Mouse (Mus musculus) heart, embryonic 11.5 days (tissue): ENCODE measurements around the gene Acmsd. TPM values are rescaled to one million over a fixed set of nuclear protein-coding genes. Genes with fewer than 3 reads are reported as not detected.

Experiments
- ATAC-seq: fragments of 200-750 bp; cut with Nextera tagmentation; replicated peaks from 2 replicates; pipeline ENCODE4 v1.8.0; 2017; ENCODE audit warnings: moderate library complexity; ENCODE audit not compliant: insufficient number of reproducible peaks, low FRiP score, low TSS enrichment
- H3K27ac ChIP-seq: fragments of 300-500 bp; sonication (generic); 2 replicates; pipeline ENCODE4 v1.5.1; 2014; ENCODE audit warnings: mild to moderate bottlenecking, low read depth, low read length
- H3K27me3 ChIP-seq: fragments of 300-500 bp; sonication (generic); 2 replicates; pipeline ENCODE4 v1.6.1; 2014; ENCODE audit warnings: mild to moderate bottlenecking, low read length, mixed read lengths; ENCODE audit not compliant: control insufficient read depth, insufficient read depth
- H3K36me3 ChIP-seq: fragments of 300-500 bp; sonication (generic); 2 replicates; pipeline ENCODE4 v1.6.1; 2014; ENCODE audit warnings: mild to moderate bottlenecking, low read length, moderate library complexity, mixed read lengths; ENCODE audit not compliant: control insufficient read depth, insufficient read depth
- H3K4me1 ChIP-seq: fragments of 300-500 bp; sonication (generic); 2 replicates; pipeline ENCODE4 v1.6.1; 2014; ENCODE audit warnings: low read length; ENCODE audit not compliant: control insufficient read depth, insufficient read depth
- H3K4me2 ChIP-seq: fragments of 300-500 bp; sonication (generic); 2 replicates; pipeline ENCODE4 v1.6.1; 2014; ENCODE audit warnings: mild to moderate bottlenecking, moderate library complexity
- H3K4me3 ChIP-seq: fragments of 300-500 bp; sonication (generic); 2 replicates; pipeline ENCODE4 v1.5.1; 2014; ENCODE audit warnings: low read depth, low read length
- H3K9ac ChIP-seq: fragments of 300-500 bp; sonication (generic); 2 replicates; pipeline ENCODE4 v1.6.1; 2014; ENCODE audit warnings: mild to moderate bottlenecking, low read depth, low read length, moderate library complexity
- H3K9me3 ChIP-seq: fragments of 300-500 bp; sonication (generic); replicated peaks from 2 replicates; pipeline ENCODE4 v1.6.1; 2016; ENCODE audit warnings: low read length; ENCODE audit not compliant: control insufficient read depth
- WGBS: fragments of 180-500 bp; shearing (Covaris S2); extraction: QIAGEN DNeasy Blood & Tissue Kit; methylation state at CpG from one replicate; pipeline ENCODE4 v1.1.7; 2014; ENCODE audit not compliant: insufficient replicate concordance; 5-methylcytosine and 5-hydroxymethylcytosine counted together
- polyA plus RNA-seq: library from polyadenylated mRNA; unstranded; fragments of >200 nt; fragmentation: Nextera tagmentation; extraction: Ambion mirVana; gene quantifications from 2 replicates; pipeline ENCODE4 v1.2.1, GENCODE M21; 2014

Gene Acmsd
- polyA plus RNA-seq, 1 experiment from 2014 or later = 0.86 TPM

GRCm38 (mm10) chr1:127766741-127767140 lies 37.5 kb downstream of the Acmsd start:
- Histone ChIP-seq H3K4me3 (no peak overlapping the region), H3K27me3 (no peaks in the 10 kb centered on the region), H3K27ac (no peak overlapping the region), H3K36me3 (no peaks in the 10 kb centered on the region), H3K9ac (no peak overlapping the region), H3K9me3 (no peaks in the 10 kb centered on the region), H3K4me2 (no peak overlapping the region), H3K4me1 (no peaks in the 10 kb centered on the region)
- ATAC-seq = no peak
- WGBS = 83% methylated on average over 2 of the region's 2 CpGs

- H3K27me3 ChIP-seq = no peaks in the 10 kb centered on the region
- peak overlapping the region; percentile 87 for H3K4me2 ChIP-seq
- peak; percentile 1; the same call in 1 of the 2 replicates for ATAC-seq
- H3K9me3 ChIP-seq = no peaks in the 10 kb centered on the region
- WGBS = under 1% methylated on average over 14 of the region's 14 CpGs
- H3K9ac ChIP-seq = peak overlapping the region; percentile 76
- H3K4me3 ChIP-seq = peak overlapping the region; percentile 64
- peaks cover 10% of the 10 kb centered on the region; the same call in 1 of the 2 replicates for H3K4me1 ChIP-seq
- peak overlapping the region; percentile 96 for H3K27ac ChIP-seq
- H3K36me3 ChIP-seq = no peaks in the 10 kb centered on the region
Measured at GRCm38 (mm10) chr1:127773198-127773802, 44.1 kb downstream of the Acmsd start.

- Histone ChIP-seq H3K9ac (peak within 1 kb of the TSS; percentile 92), H3K36me3 (no peaks in the 10 kb centered on the region), H3K27ac (peak within 1 kb of the TSS; percentile 96), H3K9me3 (no peaks in the 10 kb centered on the region), H3K4me3 (peak within 1 kb of the TSS; percentile 64), H3K4me2 (peak within 1 kb of the TSS; percentile 87), H3K4me1 (peaks cover 15% of the 10 kb centered on the region; the same call in 1 of the 2 replicates), H3K27me3 (no peaks in the 10 kb centered on the region)
- ATAC-seq = peak; percentile 99
- WGBS = under 1% methylated on average over 63 of the region's 63 CpGs
Measured at GRCm38 (mm10) chr1:127773803-127774500, 44.7 kb downstream of the Acmsd start, which contains the start of gene Ccnt2. Gene Ccnt2 (plus strand): TSS chr1:127774164.

- peak; percentile 1; the same call in 1 of the 2 replicates for ATAC-seq
- Histone ChIP-seq H3K27me3 (no peaks in the 10 kb centered on the region), H3K9ac (peak overlapping the region; percentile 92), H3K9me3 (no peaks in the 10 kb centered on the region), H3K4me1 (peaks cover 19% of the 10 kb centered on the region), H3K36me3 (no peaks in the 10 kb centered on the region), H3K27ac (peak overlapping the region; percentile 96), H3K4me3 (peak overlapping the region; percentile 64), H3K4me2 (peak overlapping the region; percentile 78)
- under 1% methylated on average over 31 of the region's 31 CpGs for WGBS
Measured at GRCm38 (mm10) chr1:127774501-127774880, 45.3 kb downstream of the Acmsd start.

GRCm38 (mm10) chr1:127775206-127775720 lies 46.0 kb downstream of the Acmsd start:
- Histone ChIP-seq H3K4me1 (peaks cover 25% of the 10 kb centered on the region), H3K4me3 (peak overlapping the region; percentile 64), H3K36me3 (no peaks in the 10 kb centered on the region), H3K9ac (peak overlapping the region; percentile 92), H3K9me3 (no peaks in the 10 kb centered on the region), H3K27ac (no peak overlapping the region), H3K27me3 (no peaks in the 10 kb centered on the region), H3K4me2 (peak overlapping the region; percentile 78)
- 6% methylated on average over 10 of the region's 10 CpGs for WGBS
- ATAC-seq = no peak

- no peak for ATAC-seq
- Histone ChIP-seq H3K4me1 (peaks cover 32% of the 10 kb centered on the region), H3K27ac (no peak overlapping the region), H3K9ac (no peak overlapping the region), H3K4me3 (peak overlapping the region; percentile 10), H3K36me3 (no peaks in the 10 kb centered on the region), H3K27me3 (no peaks in the 10 kb centered on the region), H3K9me3 (no peaks in the 10 kb centered on the region), H3K4me2 (peak overlapping the region; percentile 43)
- WGBS = 50% methylated on average over 6 of the region's 6 CpGs
Measured at GRCm38 (mm10) chr1:127776246-127776645, 47.0 kb downstream of the Acmsd start.

- H3K9ac ChIP-seq = no peak overlapping the region
Measured at GRCm38 (mm10) chr1:127778611-127779010, 49.4 kb downstream of the Acmsd start.

GRCm38 (mm10) chr1:127780142-127780541 lies 50.9 kb downstream of the Acmsd start:
- WGBS = 6% methylated on average over 3 of the region's 3 CpGs
- no peak for ATAC-seq
- no peak overlapping the region for H3K4me3 ChIP-seq
- no peak overlapping the region for H3K9ac ChIP-seq
- H3K9me3 ChIP-seq = no peaks in the 10 kb centered on the region
- peak overlapping the region; percentile 40 for H3K4me2 ChIP-seq
- H3K4me1 ChIP-seq = peaks cover 39% of the 10 kb centered on the region
- no peaks in the 10 kb centered on the region for H3K27me3 ChIP-seq
- peaks cover 2% of the 10 kb centered on the region; the same call in 1 of the 2 replicates for H3K36me3 ChIP-seq
- no peak overlapping the region for H3K27ac ChIP-seq

More at GRCm38 (mm10) chr1:127778611-127779010, 49.4 kb downstream of the Acmsd start:
- Histone ChIP-seq H3K9me3 (no peaks in the 10 kb centered on the region), H3K4me2 (no peak overlapping the region), H3K4me1 (peaks cover 35% of the 10 kb centered on the region), H3K27ac (no peak overlapping the region), H3K27me3 (no peaks in the 10 kb centered on the region), H3K4me3 (no peak overlapping the region), H3K36me3 (no peaks in the 10 kb centered on the region; the same call in 1 of the 2 replicates)
- 80% methylated on average over 3 of the region's 3 CpGs for WGBS
- no peak for ATAC-seq
